Mouse (Mus musculus): ENCODE measurements around the gene Myh9. TPM values are rescaled to one million over a fixed set of nuclear protein-coding genes. Genes with fewer than 3 reads are reported as not detected.
"Not testable (repeated sequence)": the region's sequence is repeated elsewhere in the genome, so short reads cannot be mapped to it uniquely, and the experiment has no call there.

Myh9 gene
- polyA plus RNA-seq, 1 experiment from 2014 or later, result 53.7 TPM

GRCm38 (mm10) chr15:77849039-77849436 lies 7.1 kb upstream of the Myh9 start:
- Histone ChIP-seq H3K9ac (ENCODE audit: low read depth, low read length) (no peak overlapping the region), H3K4me2 (ENCODE audit: low read depth, low read length) (no peak overlapping the region), H3K27ac (replicated peaks; ENCODE audit: low read depth, low read length) (no peak overlapping the region), H3K36me3 (ENCODE audit: control insufficient read depth, insufficient read depth, low read length) (no peaks in the 10 kb centered on the region), H3K4me3 (ENCODE audit: low read depth, low read length) (no peak overlapping the region), H3K9me3 (ENCODE audit: control insufficient read depth, low read length) (no peaks in the 10 kb centered on the region), H3K4me1 (ENCODE audit: control insufficient read depth, insufficient read depth, low read length) (no peaks in the 10 kb centered on the region), H3K27me3 (replicated peaks; ENCODE audit: control insufficient read depth, insufficient read depth, low read length) (no peaks in the 10 kb centered on the region)
- ATAC-seq (ENCODE audit: low read depth) (peak; percentile 61; the same call in 1 of the 2 replicates), DNase-seq (ENCODE audit: low spot score) (no peak)
- 67% methylated on average over 5 of the region's 5 CpGs for WGBS

DNA sequence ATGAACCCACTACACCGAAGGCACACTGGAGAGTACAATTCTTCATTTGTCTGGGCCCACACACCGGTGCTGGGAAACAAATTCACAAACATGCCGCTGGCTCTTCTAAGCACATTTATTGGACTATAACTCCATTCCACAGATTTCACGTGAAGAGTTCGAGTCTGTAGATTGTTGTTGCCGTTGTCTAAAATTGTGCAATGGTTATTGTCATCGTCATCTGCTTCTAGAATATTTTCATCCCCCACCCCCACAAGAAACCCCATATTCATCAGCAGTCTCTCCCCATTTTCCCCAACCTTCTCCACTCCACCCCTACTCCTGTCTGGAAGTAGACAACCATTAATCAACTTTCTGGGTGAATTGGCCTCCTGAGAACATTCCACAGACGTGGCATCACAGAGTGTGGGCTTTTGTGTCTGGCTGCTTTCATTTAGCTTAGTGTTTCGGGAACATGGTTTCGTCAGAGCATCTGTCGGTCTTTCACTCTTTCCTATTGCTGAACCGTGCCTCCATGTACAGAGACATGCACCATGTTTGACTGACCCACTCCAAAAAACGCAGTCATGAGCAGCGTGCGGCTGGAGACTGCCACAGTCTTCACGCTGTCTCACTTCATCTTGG lies 6.6 kb upstream of the Myh9 start:
- H3K27me3 ChIP-seq (replicated peaks; ENCODE audit: control insufficient read depth, insufficient read depth, low read length), result no peaks in the 10 kb centered on the region
- H3K9ac ChIP-seq (ENCODE audit: low read depth, low read length), result no peak overlapping the region
- H3K4me1 ChIP-seq (ENCODE audit: control insufficient read depth, insufficient read depth, low read length), result no peaks in the 10 kb centered on the region
- DNase-seq (ENCODE audit: low spot score) (no peak), ATAC-seq (ENCODE audit: low read depth) (no peak)
- no peak overlapping the region for H3K4me2 ChIP-seq (ENCODE audit: low read depth, low read length)
- no peaks in the 10 kb centered on the region for H3K36me3 ChIP-seq (ENCODE audit: control insufficient read depth, insufficient read depth, low read length)
- H3K9me3 ChIP-seq (ENCODE audit: control insufficient read depth, low read length), result no peaks in the 10 kb centered on the region
- WGBS, result 82% methylated on average over 16 of the region's 16 CpGs
- H3K27ac ChIP-seq (replicated peaks; ENCODE audit: low read depth, low read length), result no peak overlapping the region
- no peak overlapping the region for H3K4me3 ChIP-seq (ENCODE audit: low read depth, low read length)

DNA sequence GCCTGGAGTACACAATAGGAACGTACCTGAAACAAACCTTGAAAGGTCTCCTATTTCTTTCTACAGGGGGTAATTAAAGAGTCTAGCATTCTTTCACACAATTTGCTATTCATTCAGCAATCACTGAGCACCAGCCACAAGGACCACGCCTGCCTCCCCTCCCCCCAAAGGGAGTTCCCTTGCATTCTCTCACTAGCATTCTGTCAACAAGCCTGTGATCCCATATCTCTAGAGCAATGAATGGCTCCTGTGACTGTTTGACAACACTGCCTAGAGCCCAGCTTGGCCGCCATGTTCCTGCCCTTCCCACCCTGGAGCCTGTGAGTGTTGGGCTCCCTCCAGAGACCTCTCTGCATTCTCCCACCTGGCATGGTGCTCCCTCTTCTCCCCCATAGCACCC lies 5.9 kb upstream of the Myh9 start:
- DNase-seq (ENCODE audit: low spot score), result no peak
- Histone ChIP-seq H3K36me3 (ENCODE audit: control insufficient read depth, insufficient read depth, low read length) (no peaks in the 10 kb centered on the region), H3K9me3 (ENCODE audit: control insufficient read depth, low read length) (no peaks in the 10 kb centered on the region), H3K27ac (replicated peaks; ENCODE audit: low read depth, low read length) (no peak overlapping the region), H3K4me1 (ENCODE audit: control insufficient read depth, insufficient read depth, low read length) (no peaks in the 10 kb centered on the region), H3K4me2 (ENCODE audit: low read depth, low read length) (no peak overlapping the region), H3K9ac (ENCODE audit: low read depth, low read length) (no peak overlapping the region), H3K4me3 (ENCODE audit: low read depth, low read length) (no peak overlapping the region), H3K27me3 (replicated peaks; ENCODE audit: control insufficient read depth, insufficient read depth, low read length) (no peaks in the 10 kb centered on the region)
- no peak for ATAC-seq (ENCODE audit: low read depth)
- 65% methylated on average over 3 of the region's 3 CpGs for WGBS

DNA sequence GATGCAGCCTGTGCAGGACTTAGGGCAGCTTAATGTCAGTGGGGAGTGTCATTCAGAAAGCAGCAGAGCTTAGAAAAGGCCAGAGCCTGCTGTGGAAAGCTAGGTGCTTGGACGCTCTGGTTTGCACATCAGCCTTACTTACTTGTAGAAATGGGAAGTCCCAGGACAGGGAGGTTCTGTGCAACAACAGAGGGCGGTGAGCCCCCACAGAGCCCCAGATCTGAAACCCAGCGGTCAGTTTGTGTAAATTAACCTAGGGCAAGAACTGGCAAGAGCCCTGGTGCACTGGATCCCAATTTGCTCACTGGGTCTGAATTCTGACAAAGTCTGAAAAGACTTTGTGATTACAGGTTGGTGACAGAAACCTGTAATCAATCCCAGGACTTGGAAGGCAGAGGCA lies 5.1 kb upstream of the Myh9 start:
- Histone ChIP-seq H3K27me3 (replicated peaks; ENCODE audit: control insufficient read depth, insufficient read depth, low read length) (no peaks in the 10 kb centered on the region), H3K4me3 (ENCODE audit: low read depth, low read length) (no peak overlapping the region), H3K27ac (replicated peaks; ENCODE audit: low read depth, low read length) (no peak overlapping the region), H3K4me1 (ENCODE audit: control insufficient read depth, insufficient read depth, low read length) (no peaks in the 10 kb centered on the region), H3K4me2 (ENCODE audit: low read depth, low read length) (no peak overlapping the region), H3K36me3 (ENCODE audit: control insufficient read depth, insufficient read depth, low read length) (no peaks in the 10 kb centered on the region), H3K9ac (ENCODE audit: low read depth, low read length) (no peak overlapping the region), H3K9me3 (ENCODE audit: control insufficient read depth, low read length) (no peaks in the 10 kb centered on the region)
- no peak for ATAC-seq (ENCODE audit: low read depth)
- WGBS, result 78% methylated on average over 3 of the region's 3 CpGs
- no peak for DNase-seq (ENCODE audit: low spot score)

DNA sequence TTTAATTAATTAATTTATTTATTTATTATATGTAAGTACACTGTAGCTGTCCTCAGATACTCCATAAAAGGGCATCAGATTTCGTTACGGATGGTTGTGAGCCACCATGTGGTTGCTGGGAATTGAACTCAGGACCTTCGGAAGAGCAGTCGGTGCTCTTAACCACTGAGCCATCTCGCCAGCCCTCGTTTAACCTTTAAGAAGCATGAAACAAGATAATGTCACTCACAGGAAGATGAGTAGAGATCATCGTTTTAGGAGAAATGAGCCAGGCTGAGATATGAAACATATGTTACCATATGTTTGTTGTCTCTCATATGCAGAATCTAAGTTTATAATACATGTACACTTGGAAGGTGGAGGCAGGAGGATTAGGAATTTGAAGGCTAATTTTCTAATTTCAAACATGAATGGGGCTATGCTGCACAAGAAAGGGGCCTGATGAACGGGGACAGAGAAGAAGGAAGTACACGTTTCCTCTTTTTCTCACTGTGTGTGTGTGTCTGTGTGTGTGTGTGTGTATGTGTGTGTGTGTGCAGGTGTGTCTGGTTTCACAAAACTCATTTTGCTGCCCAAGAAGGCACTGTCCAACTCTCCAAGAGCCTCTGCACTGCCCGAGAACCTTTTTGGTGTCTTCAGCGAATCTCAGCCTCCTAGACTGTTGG lies 4.1 kb upstream of the Myh9 start:
- H3K4me3 ChIP-seq (ENCODE audit: low read depth, low read length); H3K9ac ChIP-seq (ENCODE audit: low read depth, low read length); H3K27me3 ChIP-seq (replicated peaks; ENCODE audit: control insufficient read depth, insufficient read depth, low read length); DNase-seq (ENCODE audit: low spot score); H3K36me3 ChIP-seq (ENCODE audit: control insufficient read depth, insufficient read depth, low read length); H3K9me3 ChIP-seq (ENCODE audit: control insufficient read depth, low read length); H3K27ac ChIP-seq (replicated peaks; ENCODE audit: low read depth, low read length); H3K4me1 ChIP-seq (ENCODE audit: control insufficient read depth, insufficient read depth, low read length); H3K4me2 ChIP-seq (ENCODE audit: low read depth, low read length); ATAC-seq (ENCODE audit: low read depth): not testable (repeated sequence)
- 77% methylated on average over 11 of the region's 11 CpGs for WGBS

DNA sequence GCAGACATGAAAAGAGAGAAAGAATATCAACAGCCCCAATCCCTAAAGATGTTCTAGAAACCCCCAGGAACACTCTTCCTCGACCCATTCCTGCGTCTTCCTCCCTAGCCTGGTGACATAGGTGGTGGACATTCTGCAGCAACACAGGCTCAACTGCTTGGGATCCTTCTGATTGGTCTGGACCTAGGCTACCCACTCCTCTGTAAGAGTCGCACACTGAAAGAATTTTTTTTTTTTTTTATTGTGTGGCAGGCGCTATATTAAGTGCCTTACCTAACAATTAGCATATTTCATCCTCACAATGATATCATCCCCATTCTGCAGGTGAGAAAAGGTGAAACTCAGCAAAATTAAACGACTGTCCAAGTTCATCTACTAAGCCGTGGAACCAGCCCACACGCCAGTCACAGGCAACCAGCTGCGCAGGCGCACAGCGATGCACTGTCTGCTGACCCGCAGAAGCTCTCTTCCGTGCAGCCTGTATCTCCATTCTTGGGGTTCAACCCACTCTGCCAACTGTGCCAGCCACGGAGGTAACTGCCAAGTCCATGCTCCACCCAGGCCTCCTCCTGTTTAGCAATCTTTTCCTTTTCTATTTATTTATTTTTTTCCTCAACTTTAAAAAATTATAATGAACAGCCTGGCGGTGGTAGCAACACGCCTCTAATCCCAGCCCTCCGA lies 3.1 kb upstream of the Myh9 start:
- Histone ChIP-seq H3K4me1 (ENCODE audit: control insufficient read depth, insufficient read depth, low read length) (peaks cover 6% of the 10 kb centered on the region; the same call in 1 of the 2 replicates), H3K36me3 (ENCODE audit: control insufficient read depth, insufficient read depth, low read length) (no peaks in the 10 kb centered on the region), H3K4me2 (ENCODE audit: low read depth, low read length) (no peak overlapping the region), H3K9ac (ENCODE audit: low read depth, low read length) (no peak overlapping the region), H3K4me3 (ENCODE audit: low read depth, low read length) (no peak overlapping the region), H3K27me3 (replicated peaks; ENCODE audit: control insufficient read depth, insufficient read depth, low read length) (no peaks in the 10 kb centered on the region), H3K27ac (replicated peaks; ENCODE audit: low read depth, low read length) (no peak overlapping the region), H3K9me3 (ENCODE audit: control insufficient read depth, low read length) (no peaks in the 10 kb centered on the region)
- DNase-seq (ENCODE audit: low spot score) (no peak), ATAC-seq (ENCODE audit: low read depth) (no peak)
- WGBS, result 86% methylated on average over 16 of the region's 16 CpGs

DNA sequence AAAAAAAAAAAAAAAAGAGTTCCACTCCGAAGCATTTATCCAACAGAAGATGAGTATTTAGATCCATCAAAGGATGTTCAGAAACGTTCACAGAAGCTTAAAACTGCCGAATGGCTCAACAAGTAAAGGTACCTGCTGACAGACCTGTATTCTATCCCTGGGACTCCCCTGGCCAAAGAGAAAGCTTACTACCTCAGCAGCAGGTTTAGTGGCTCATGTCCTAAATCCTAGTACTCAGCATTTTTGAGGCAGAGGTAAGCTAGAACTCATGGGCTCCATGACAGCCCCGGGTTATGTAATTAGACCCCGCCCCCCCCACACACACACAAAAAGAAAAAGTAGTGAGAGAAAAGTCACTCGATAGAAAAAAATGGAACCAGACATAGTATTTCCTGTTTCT lies 2.1 kb upstream of the Myh9 start:
- 68% methylated on average over 6 of the region's 6 CpGs for WGBS

GRCm38 (mm10) chr15:77843494-77844041 lies 1.6 kb upstream of the Myh9 start:
- Histone ChIP-seq H3K4me1 (ENCODE audit: control insufficient read depth, insufficient read depth, low read length) (peaks cover 19% of the 10 kb centered on the region), H3K4me2 (ENCODE audit: low read depth, low read length) (0 out of 2 replicates have a peak overlapping the region, but pooled peaks have one; percentile 70)
- 64% methylated on average over 12 of the region's 13 CpGs for WGBS
- H3K27ac ChIP-seq (replicated peaks; ENCODE audit: low read depth, low read length); H3K9ac ChIP-seq (ENCODE audit: low read depth, low read length); H3K4me3 ChIP-seq (ENCODE audit: low read depth, low read length); H3K9me3 ChIP-seq (ENCODE audit: control insufficient read depth, low read length); DNase-seq (ENCODE audit: low spot score); H3K27me3 ChIP-seq (replicated peaks; ENCODE audit: control insufficient read depth, insufficient read depth, low read length); H3K36me3 ChIP-seq (ENCODE audit: control insufficient read depth, insufficient read depth, low read length); ATAC-seq (ENCODE audit: low read depth): not testable (repeated sequence)

More for the DNA sequence above, 2.1 kb upstream of the Myh9 start:
- no peak overlapping the region for H3K4me2 ChIP-seq (ENCODE audit: low read depth, low read length)
- DNase-seq (ENCODE audit: low spot score) (no peak), ATAC-seq (ENCODE audit: low read depth) (no peak)
- H3K36me3 ChIP-seq (ENCODE audit: control insufficient read depth, insufficient read depth, low read length), result no peaks in the 10 kb centered on the region
- H3K4me1 ChIP-seq (ENCODE audit: control insufficient read depth, insufficient read depth, low read length), result peaks cover 16% of the 10 kb centered on the region
- no peak overlapping the region for H3K4me3 ChIP-seq (ENCODE audit: low read depth, low read length)
- no peaks in the 10 kb centered on the region for H3K9me3 ChIP-seq (ENCODE audit: control insufficient read depth, low read length)
- H3K27ac ChIP-seq (replicated peaks; ENCODE audit: low read depth, low read length), result no peak overlapping the region
- H3K27me3 ChIP-seq (replicated peaks; ENCODE audit: control insufficient read depth, insufficient read depth, low read length), result no peaks in the 10 kb centered on the region
- no peak overlapping the region for H3K9ac ChIP-seq (ENCODE audit: low read depth, low read length)

All from embryonic facial prominence, embryonic 14.5 days (tissue).